Mouse (Mus musculus) kidney, postnatal 36 days (tissue): ENCODE data around the gene Arhgef16.

Experiments
- DNase-seq, 2 experiments: peaks; one replicate each; pipeline ENCODE4 v3.0.0; 2021 to 2022; ENCODE audit warnings: mixed read lengths in 2 of 2

Gene Arhgef16

DNA sequence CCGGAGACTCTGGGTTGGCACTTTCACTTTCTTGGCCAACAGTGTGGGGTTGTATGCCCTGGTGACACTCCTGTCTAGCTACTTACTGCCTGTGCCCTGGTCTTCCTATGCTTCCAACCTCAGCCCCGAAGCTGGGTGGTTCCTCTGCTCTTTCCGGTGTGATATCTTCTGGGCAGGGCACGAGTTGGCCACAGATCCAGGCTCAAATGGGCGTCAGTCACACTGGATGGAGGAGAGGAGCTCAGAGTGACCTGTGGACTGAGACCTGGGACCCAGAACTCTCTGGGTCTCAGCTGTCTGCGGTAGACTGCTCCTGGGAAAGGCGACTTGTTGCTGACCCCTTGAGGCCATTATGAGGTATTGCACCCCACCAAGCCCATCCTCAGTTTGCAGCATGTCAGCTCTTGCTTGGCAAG lies at the start of gene Arhgef16:
TSS of gene Arhgef16 (minus strand) at position 211 of the 416 bp plus-strand sequence.
- peak; percentile 64 to 66 for DNase-seq

DNA sequence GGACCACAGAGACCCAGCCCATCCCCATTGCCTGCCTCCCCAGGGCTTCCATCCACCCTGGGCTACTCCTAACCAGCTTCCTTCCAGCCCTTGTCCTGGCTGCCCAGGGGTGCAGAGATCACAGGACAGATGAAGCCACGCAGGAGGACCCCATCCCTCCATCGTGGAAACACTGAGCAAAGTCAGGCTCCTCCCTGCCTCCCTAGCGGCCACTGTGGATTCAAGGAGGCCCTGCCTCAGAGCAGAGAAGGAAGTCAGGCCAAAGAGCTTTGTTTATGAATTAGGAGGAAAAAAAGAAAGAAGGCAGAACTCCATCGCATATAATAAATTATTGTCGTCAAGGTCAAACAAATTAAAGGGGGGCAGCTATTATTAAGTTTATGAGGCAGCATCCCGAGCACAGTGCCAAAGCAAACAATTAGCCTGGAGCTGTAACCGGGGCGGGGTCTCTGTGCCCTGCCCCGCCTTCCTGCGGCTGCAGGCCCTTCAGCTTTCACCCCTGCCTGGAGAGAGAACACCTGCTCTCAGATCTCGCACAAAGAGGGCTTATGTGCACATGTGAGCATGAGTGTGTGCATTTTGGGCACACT lies 46.8 kb upstream of the Arhgef16 start:
- peak; percentile 29 to 35 for DNase-seq

GRCm38 (mm10) chr4:154346731-154347522 lies 45.5 kb upstream of the Arhgef16 start:
- no peak for DNase-seq

- DNase-seq, result peak; percentile 45
These were observed 35.2 kb upstream of the Arhgef16 start for GRCm38 (mm10) chr4:154336650-154337049.

DNA sequence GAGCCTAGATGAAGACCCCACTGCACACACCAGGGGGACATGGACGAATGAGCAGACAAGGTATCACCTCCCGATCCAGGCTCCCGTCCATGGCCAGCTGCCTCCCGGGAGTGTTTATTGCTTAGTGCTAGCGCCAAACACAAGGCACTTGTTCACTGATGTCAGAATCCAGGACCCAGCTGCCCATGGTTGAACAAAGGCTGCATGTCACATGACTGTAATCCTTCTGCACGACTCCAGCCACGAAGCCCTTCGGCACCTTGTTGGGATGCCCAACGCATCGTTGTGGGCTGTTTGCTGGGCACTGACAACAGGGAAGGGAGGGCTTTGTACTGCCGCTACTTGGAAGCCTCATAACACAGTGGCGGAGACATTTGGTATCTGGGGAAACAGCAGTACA lies 34.3 kb upstream of the Arhgef16 start, which contains the start of gene B230104I21Rik:
TSS of gene B230104I21Rik (plus strand) at position 367 of the 400 bp plus-strand sequence.
- DNase-seq, result no peak

GRCm38 (mm10) chr4:154334699-154335402 lies 33.4 kb upstream of the Arhgef16 start:
- DNase-seq, result peak in 1 of 2 experiments; percentile 54

DNA sequence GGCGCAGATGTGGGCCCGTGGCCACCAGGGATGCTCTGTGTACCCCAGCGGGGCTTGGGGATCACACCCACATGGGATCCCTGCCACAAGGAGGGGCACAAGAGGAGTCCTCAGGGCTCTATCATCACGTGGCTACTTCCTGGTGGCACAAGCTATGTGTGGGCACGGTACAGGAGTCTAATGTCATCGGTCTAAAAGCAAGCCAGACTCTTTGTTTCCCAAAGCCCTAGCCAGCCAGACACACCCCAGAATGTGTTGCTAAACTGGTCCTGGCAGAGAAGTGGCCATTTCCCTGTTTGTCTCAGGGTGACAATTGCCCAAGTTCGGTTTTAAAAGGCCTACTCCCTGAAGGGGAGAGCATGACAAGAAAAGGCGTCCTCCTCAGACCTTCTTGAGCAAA lies 31.8 kb upstream of the Arhgef16 start:
- no peak for DNase-seq

DNA sequence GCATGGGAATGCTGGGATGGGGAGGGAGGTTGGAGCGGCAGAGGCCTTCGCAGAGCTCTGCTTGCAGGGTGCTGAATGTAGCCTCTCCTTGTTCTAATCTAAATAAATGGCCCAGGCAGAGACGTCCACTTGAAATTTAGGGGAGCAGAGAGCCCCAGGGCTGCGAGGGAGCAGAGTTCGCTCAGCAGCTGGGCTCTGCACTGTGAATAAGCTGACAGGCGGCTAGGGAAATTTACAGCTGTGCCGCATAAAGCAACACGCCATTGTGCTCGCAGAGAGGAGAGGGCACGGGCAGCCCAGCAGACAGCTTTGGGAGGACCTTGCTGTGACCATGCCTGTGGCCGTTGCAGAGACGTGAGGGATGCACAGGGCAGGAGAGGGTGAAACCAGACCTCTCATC lies 29.8 kb upstream of the Arhgef16 start:
- no peak for DNase-seq

- DNase-seq, result no peak
These were observed 28.5 kb upstream of the Arhgef16 start for GRCm38 (mm10) chr4:154330001-154330400.

DNA sequence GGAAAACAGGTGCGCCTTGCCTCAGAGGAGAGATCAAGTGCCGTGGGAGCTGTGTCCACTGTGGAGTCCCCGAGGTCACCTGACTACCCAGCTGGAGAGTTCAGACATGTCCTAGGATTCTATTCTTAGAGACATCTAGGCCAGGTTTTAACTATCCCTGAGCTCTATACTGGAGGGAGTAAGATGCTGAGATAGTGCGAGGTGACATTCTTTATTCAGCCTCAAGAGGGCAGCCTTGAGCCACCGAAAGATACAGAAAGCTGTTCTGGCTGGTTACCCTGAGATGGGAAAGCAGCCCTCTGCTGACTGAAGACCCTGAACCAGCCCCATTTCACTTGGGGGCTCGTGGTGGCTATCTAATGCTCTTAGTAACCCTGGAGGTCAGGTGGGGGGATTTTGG lies 27.4 kb upstream of the Arhgef16 start:
- DNase-seq, result peak; percentile 59 to 81

DNA sequence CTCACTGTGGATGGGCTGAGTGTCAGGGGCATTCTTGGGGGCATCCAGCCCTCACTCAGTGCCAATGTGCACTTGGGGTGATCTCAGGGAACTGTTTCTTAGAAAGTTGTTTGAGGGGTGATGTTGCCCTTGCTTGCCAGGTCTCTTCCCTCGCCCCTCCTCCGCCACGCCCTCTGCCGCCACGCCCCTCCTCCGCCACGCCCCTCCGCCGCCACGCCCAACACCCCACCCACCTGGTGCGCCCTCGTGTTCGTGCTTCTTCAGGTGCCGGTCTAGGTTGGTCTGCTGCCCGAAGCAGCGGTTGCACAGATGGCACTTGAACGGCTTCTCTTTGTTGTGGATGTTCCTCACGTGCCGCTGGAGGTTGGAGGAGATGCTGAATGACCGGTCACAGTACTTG lies 27.0 kb upstream of the Arhgef16 start:
- DNase-seq, result no peak

DNA sequence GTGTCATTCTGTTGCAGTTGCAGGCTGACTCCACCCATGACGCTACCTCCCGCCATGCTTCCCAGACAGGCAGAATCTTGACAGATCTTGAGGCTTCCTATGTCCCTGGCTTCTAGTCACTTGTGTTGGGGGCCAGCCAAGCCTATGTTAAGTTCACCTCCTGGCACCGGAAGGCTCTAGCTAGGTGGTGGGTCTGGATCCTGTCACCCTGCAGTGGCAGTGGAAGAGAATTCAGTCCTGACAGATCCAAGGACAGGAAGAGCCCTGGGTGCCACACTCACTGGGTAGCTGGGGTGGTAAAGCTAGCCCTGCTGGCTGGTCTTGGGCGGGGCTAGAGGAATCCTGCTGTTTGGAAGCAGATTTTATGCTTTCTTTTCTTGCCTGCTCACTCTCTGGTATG lies 23.9 kb upstream of the Arhgef16 start:
- no peak for DNase-seq

- no peak for DNase-seq
These were observed 12.1 kb upstream of the Arhgef16 start for GRCm38 (mm10) chr4:154313622-154313967.

DNA sequence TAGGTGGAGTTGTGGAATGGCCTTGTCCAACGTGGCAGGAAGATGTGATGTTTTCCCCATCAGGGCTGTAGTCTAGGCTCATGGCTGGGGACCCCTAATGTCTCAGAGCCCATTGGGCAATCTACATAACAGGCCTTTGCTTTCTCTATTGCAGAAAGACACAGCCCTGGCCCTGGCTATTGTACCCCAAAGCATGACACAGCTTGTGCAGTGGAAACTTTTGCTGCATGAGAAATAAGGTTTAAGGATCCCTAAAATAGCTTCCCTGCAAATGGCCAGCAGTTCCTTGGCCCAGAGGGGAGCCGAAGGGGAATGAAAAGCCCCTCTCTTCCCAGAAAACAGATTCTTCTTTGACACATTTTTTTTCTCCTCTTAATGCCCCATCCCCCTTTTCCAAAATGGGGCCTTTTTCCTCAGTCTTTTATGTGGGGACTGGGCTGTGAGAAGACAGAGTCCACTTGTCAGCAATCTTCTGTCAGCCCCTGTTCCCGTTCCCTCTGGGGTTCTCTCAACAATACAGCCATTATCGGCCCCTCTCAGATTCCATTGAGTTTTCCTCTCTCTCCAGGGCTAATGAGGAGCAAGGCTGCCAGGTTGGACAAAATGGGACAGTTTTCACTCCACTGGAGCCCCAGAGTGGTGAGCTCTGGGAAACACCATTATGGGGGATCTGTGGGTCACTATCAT lies 11.6 kb upstream of the Arhgef16 start:
- no peak for DNase-seq

GRCm38 (mm10) chr4:154312143-154312812 lies 10.8 kb upstream of the Arhgef16 start:
- DNase-seq, result no peak

- DNase-seq, result no peak
These were observed 9.2 kb upstream of the Arhgef16 start for GRCm38 (mm10) chr4:154310576-154311262.

DNA sequence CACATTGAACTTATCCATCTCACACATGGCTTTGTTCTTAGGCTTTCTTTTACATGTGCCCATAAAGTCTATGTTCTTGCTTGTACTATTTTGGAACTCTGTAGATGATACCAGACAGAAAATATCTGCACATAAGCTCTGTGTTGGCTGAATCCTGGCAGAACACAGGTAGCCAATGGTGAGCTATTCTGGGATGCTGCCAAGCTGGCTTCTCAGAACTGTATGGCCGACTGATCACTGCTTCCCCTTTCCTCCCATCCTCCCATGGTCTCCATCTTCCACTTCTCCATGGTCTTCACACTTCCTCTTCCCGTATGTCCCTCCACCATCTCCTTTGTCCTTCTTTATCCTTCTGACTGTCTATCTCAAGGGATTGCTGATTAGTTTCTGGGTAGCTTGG lies 7.7 kb upstream of the Arhgef16 start:
- no peak for DNase-seq

GRCm38 (mm10) chr4:154299541-154300271 lies 1.8 kb downstream of the Arhgef16 start:
- DNase-seq, result peak; percentile 89 to 91

DNA sequence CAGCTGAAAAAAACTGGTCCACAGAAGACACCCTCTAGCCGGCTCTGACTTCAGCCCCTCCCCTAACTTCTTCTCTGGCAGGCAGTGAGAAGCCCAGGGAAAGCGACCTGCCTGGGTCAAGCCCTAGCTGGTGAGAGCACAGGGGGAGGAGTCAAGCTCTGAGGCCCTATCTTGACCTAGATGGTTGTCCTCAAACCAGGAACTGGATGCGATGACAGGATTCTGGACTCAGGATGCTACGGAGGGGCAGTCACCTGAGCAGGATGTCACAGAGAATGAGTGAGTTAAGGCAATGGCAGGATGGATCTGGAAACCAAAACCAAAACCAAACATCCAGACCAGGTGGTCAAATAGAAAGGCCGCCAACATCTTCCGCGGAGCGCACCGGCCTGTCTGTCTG lies 3.7 kb downstream of the Arhgef16 start:
- peak; percentile 80 to 92 for DNase-seq

DNA sequence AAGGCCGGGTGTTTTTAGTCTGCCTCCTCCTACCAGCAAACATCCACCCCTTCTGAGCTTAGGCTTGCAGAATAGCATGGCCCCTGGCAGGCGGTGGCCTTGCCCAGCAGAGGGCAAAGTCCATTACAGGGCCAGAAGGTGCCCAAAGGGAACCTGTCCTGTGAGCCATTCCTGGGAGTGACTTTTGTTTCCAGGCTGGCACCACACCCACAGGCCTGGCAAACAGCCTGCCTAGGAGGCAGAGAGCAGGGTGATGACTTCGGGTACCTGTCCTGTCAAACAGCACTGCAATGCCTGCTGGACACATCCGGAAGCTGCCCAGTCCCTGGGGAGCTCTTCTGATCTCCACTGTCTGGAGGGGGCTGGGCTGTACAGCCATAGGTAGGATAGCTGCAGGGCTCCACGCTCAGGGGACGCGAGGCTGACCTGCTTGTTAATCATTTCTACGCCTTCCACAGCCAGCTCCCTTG lies 7.2 kb downstream of the Arhgef16 start:
- peak; percentile 89 to 91 for DNase-seq

- peak; percentile 41 to 44 for DNase-seq
These were observed 7.7 kb downstream of the Arhgef16 start for GRCm38 (mm10) chr4:154293735-154294201.
